Mouse (Mus musculus): ENCODE results near the gene Myh10. TPM values are rescaled to one million over a fixed set of nuclear protein-coding genes. Genes with fewer than 3 reads are reported as not detected.

Myh10 gene
- polyA plus RNA-seq, 1 experiment from 2014 or later = 114 TPM

DNA sequence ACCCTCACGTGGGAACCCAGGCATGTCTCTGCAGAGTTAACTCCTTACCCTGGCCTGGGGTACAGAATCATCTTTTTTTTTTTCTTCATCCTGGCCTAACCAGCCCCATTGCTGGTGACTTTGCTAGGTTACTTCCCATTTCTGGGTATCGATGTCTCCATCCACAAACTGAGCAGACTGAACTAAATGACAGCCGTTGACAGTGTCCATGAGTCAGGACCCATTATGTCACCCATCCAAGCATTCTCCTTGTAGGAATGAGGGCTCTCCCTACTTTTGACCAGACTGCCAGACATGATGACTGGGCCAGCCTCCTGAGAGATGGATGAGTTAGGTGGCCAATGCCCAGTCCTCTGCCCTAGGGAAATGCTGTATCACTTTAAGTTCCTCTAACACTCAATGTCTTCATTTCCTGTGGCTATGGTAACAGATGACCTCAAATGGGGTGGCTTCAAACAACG lies 172.3 kb downstream of the Myh10 start:
- no peak overlapping the region for H3K4me3 ChIP-seq (ENCODE audit: low read depth, low read length)
- no peaks in the 10 kb centered on the region for H3K27me3 ChIP-seq (ENCODE audit: control insufficient read depth, insufficient read depth, low read length)
- no peaks in the 10 kb centered on the region for H3K9me3 ChIP-seq (ENCODE audit: control insufficient read depth, low read depth, low read length)
- H3K36me3 ChIP-seq (ENCODE audit: control insufficient read depth, insufficient read depth, low read length) = no peaks in the 10 kb centered on the region
- no peak overlapping the region for H3K27ac ChIP-seq (ENCODE audit: low read length)
- WGBS = 69% methylated on average over 4 of the region's 4 CpGs
- ATAC-seq (ENCODE audit: insufficient number of reproducible peaks, insufficient read depth, low FRiP score, low read depth) = no peak
- 0 out of 2 replicates have a peak, but pooled peaks cover 3% of the 10 kb centered on the region for H3K4me1 ChIP-seq (ENCODE audit: control insufficient read depth, insufficient read depth, low read length)
- no peak overlapping the region for H3K9ac ChIP-seq (replicated peaks; ENCODE audit: low read depth, low read length)
- no peak overlapping the region for H3K4me2 ChIP-seq (replicated peaks; ENCODE audit: low read depth, low read length)

DNA sequence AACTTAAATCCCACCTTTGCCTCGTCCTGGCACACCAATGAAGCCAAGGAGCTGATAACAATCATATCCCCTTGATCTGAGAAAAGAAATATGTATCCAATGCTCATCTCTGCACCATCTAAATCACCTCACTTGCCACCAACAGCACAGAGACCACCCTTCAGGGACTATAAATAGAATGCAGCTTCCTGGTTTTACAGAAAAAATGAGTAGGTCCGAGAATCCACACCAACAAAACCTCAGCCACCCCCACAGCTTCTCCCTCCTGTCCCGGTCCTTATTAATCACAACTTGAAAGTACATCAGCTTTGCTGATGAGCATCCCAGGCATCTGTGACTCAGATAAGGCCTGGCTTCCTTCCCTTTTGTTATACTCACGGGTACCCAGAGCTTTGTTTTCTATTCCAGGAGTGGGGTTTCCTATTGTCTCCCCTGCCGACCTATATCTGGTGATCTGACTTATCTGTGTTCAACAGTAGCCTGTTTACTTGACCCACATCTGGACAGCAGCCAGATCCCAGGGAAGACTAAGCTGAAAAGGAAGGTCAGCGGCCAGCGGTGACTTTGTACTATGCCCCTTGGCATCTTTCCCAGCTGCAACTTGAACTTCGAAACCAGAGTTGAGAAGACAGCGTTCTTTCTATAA lies 173.3 kb downstream of the Myh10 start:
- Histone ChIP-seq H3K27me3 (ENCODE audit: control insufficient read depth, insufficient read depth, low read length) (no peaks in the 10 kb centered on the region), H3K36me3 (ENCODE audit: control insufficient read depth, insufficient read depth, low read length) (no peaks in the 10 kb centered on the region), H3K9me3 (ENCODE audit: control insufficient read depth, low read depth, low read length) (no peaks in the 10 kb centered on the region), H3K4me2 (replicated peaks; ENCODE audit: low read depth, low read length) (no peak overlapping the region), H3K27ac (ENCODE audit: low read length) (no peak overlapping the region), H3K4me3 (ENCODE audit: low read depth, low read length) (no peak overlapping the region), H3K4me1 (ENCODE audit: control insufficient read depth, insufficient read depth, low read length) (0 out of 2 replicates have a peak, but pooled peaks cover 3% of the 10 kb centered on the region), H3K9ac (replicated peaks; ENCODE audit: low read depth, low read length) (no peak overlapping the region)
- 34% methylated on average over 9 of the region's 9 CpGs for WGBS
- ATAC-seq (ENCODE audit: insufficient number of reproducible peaks, insufficient read depth, low FRiP score, low read depth) = no peak

Other genes starting within 250 kb of the Myh10 start
- gene Pik3r6, start 188.5 kb upstream of the Myh10 start, polyA plus RNA-seq (2014; fragmentation: Nextera tagmentation; extraction: Ambion mirVana) = 4.1 and 4.9 TPM in 2 replicates
- 1.3 and 1.4 TPM in 2 replicates for gene Mfsd6l, start 135.4 kb upstream of the Myh10 start, polyA plus RNA-seq (2014; fragmentation: Nextera tagmentation; extraction: Ambion mirVana)
- 0.34 TPM in 1 of 2 replicates, not detected in the other for gene Ccdc42, start 104.5 kb upstream of the Myh10 start, polyA plus RNA-seq (2014; fragmentation: Nextera tagmentation; extraction: Ambion mirVana)
- 68.5 and 75.0 TPM in 2 replicates for gene Ndel1, start 180.3 kb downstream of the Myh10 start, polyA plus RNA-seq (2014; fragmentation: Nextera tagmentation; extraction: Ambion mirVana)
- not detected in 2 replicates for gene Rnf222, start 197.0 kb downstream of the Myh10 start, polyA plus RNA-seq (2014; fragmentation: Nextera tagmentation; extraction: Ambion mirVana)
- 1,222 and 1,288 TPM in 2 replicates for gene Rpl26, start 210.0 kb downstream of the Myh10 start, polyA plus RNA-seq (2014; fragmentation: Nextera tagmentation; extraction: Ambion mirVana)
- gene Odf4, start 235.5 kb downstream of the Myh10 start, polyA plus RNA-seq (2014; fragmentation: Nextera tagmentation; extraction: Ambion mirVana) = 0.55 TPM in 1 of 2 replicates, not detected in the other